Mouse (Mus musculus) ES-E14 (cell line): ENCODE results near the gene Cpvl. TPM values are rescaled to one million over a fixed set of nuclear protein-coding genes. Genes with fewer than 3 reads are reported as not detected.

Experiments
- DNase-seq: peaks from one replicate; pipeline ENCODE4 v3.0.0-alpha.2; 2013; ENCODE audit warnings: low read depth, low spot score
- H3K27ac ChIP-seq: 2 replicates; pipeline ENCODE4 v1.5.1; 2012; ENCODE audit warnings: low read depth, mild to moderate bottlenecking, low read length, moderate library complexity, mixed read lengths; ENCODE audit not compliant: poor library complexity, insufficient read depth, severe bottlenecking
- H3K36me3 ChIP-seq: 2 replicates; pipeline ENCODE4 v1.6.1; 2012; ENCODE audit warnings: mild to moderate bottlenecking, low read length, moderate library complexity, mixed read lengths; ENCODE audit not compliant: control insufficient read depth, poor library complexity, insufficient read depth, severe bottlenecking
- H3K4me1 ChIP-seq, 2 experiments: fragments of 150-350 bp in 1 of 2; sonication (generic) in 1 of 2; 2 replicates each; pipeline ENCODE4 v1.6.1; 2012; ENCODE audit warnings: low read length in 2 of 2, mild to moderate bottlenecking in 1 of 2, mixed read lengths in 1 of 2; ENCODE audit not compliant: control insufficient read depth in 2 of 2, insufficient read depth in 2 of 2, poor library complexity in 1 of 2
- H3K4me3 ChIP-seq, 2 experiments: fragments of 150-350 bp in 1 of 2; sonication (generic) in 1 of 2; 2 replicates each; pipeline ENCODE4 v1.5.1; 2012; ENCODE audit warnings: low read length in 2 of 2, low read depth in 1 of 2, mild to moderate bottlenecking in 1 of 2, mixed read lengths in 1 of 2; ENCODE audit not compliant: insufficient read depth in 1 of 2, poor library complexity in 1 of 2, severe bottlenecking in 1 of 2
- H3K9ac ChIP-seq: 2 replicates; pipeline ENCODE4 v1.6.1; 2012; ENCODE audit warnings: low read depth, mild to moderate bottlenecking, low read length, mixed read lengths; ENCODE audit not compliant: poor library complexity, insufficient read depth, severe bottlenecking
- H3K9me3 ChIP-seq: fragments of 150-350 bp; sonication (generic); 2 replicates; pipeline ENCODE4 v1.6.1; 2012; ENCODE audit warnings: low read depth, mild to moderate bottlenecking, low read length; ENCODE audit not compliant: control insufficient read depth, insufficient read depth
- CHD2 ChIP-seq: IDR thresholded peaks from 2 replicates; pipeline ENCODE4 v1.6.1; 2014; ENCODE audit warnings: mild to moderate bottlenecking, low read depth, low read length, inconsistent platforms
- HCFC1 ChIP-seq: IDR thresholded peaks from 2 replicates; pipeline ENCODE4 v1.6.1; 2012; ENCODE audit warnings: low read length, inconsistent platforms, borderline replicate concordance; ENCODE audit not compliant: insufficient read depth
- MAFK ChIP-seq: IDR thresholded peaks from 2 replicates; pipeline ENCODE4 v1.6.1; 2014; ENCODE audit warnings: mild to moderate bottlenecking, low read depth, low read length, inconsistent platforms; ENCODE audit not compliant: insufficient read depth
- ZC3H11A ChIP-seq: IDR thresholded peaks from 2 replicates; pipeline ENCODE4 v1.6.1; 2012; ENCODE audit warnings: low read depth, mild to moderate bottlenecking, inconsistent platforms, low read length, borderline replicate concordance
- ZNF384 ChIP-seq: IDR thresholded peaks from 2 replicates; pipeline ENCODE4 v1.6.1; 2012; ENCODE audit warnings: low read depth, low read length, inconsistent platforms
- in situ Hi-C, 2 experiments: fragments of 600-800 bp; cut with MboI; formaldehyde crosslinking; loops; one replicate each; pipeline ENCODE4 v1.15.1; 2025; ENCODE audit warnings: low sequenced_read_pairs in 2 of 2, inconsistent platforms in 1 of 2; ENCODE audit not compliant: unreplicated experiment in 2 of 2
- total RNA-seq: library from RNA; depleted of rRNA; stranded (reverse); fragments of 300-350 nt; gene quantifications from 2 replicates; pipeline ENCODE4 v1.2.3, GENCODE M21; 2012

Gene Cpvl
- total RNA-seq, 1 experiment, result 0.40 TPM

DNA sequence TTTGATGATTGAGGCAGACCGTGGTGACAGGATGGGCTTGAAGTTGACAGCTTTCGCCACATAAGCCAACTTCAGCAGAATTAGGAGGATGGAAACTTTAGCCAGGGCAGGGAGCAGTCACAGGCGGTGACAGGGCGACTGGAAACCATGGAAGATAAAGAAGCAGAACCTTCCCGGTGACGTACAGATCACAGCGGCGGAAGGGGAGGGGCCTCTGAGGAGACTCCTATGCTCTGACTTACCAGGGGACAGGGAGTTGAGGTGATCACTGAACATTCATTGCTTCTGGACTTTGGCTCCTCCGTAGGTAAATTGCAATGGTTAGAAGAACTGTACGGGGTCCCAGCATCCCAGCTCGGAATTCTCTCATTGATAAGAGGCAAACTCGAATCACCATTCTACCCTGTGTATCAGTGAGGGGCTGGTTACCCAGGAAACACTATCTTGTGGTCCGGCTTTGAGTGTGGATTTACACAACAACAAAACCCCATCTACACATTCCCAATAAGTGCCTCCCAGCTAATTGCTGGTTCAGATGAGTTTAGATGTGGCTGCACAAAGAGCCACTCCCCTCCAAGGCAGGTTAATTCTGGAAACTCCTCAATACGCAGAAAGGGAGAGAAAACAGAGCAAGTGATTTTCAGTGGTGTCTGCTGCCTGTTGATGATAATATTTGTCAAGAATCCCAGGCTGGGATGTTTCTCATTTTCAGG, 8.0 kb upstream of the Cpvl start:
- DNase-seq, result no peak
- Histone ChIP-seq H3K9me3 (no peaks in the 10 kb centered on the region), H3K36me3 (no peaks in the 10 kb centered on the region), H3K4me1 (0 out of 4 replicates have a peak, but pooled peaks cover 0 to 4% of the 10 kb centered on the region in 2 experiments), H3K9ac (no peak overlapping the region), H3K27ac (no peak overlapping the region), H3K4me3 (no peak overlapping the region)
- no peak for TF ChIP-seq ZC3H11A
- TF ChIP-seq MAFK, result no peak
- no peak for TF ChIP-seq CHD2
- TF ChIP-seq HCFC1, result no peak
- no peak for TF ChIP-seq ZNF384
- in situ Hi-C loops, result no loop called here

DNA sequence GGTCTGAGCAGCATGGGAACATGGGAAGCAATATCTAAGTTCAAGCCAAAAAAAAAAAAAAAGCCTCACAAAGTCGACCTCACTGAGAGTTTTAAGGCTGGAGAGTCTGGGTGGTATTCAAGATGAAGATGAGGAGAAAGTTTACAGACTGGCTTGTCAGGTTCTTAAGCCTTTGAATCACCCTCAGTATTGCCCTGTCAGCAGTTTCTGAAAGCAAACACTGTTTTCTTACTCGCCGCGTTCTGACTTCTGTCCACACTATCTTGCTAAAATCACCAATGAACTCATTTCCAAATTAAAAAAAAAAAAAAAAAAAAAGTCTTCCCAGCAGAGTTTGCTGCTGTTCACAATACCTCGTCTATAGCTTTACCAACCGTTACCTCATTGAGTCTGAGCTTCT, 5.3 kb upstream of the Cpvl start:
- DNase-seq, result no peak
- Histone ChIP-seq H3K27ac (no peak overlapping the region), H3K4me3 (no peak overlapping the region), H3K9ac (no peak overlapping the region), H3K4me1 (0 out of 4 replicates have a peak, but pooled peaks cover 0 to 4% of the 10 kb centered on the region in 2 experiments), H3K36me3 (no peaks in the 10 kb centered on the region), H3K9me3 (no peaks in the 10 kb centered on the region)
- TF ChIP-seq HCFC1 (no peak), CHD2 (no peak), ZNF384 (no peak), MAFK (peak; percentile 85), ZC3H11A (no peak)
- in situ Hi-C loops, result no loop called here

DNA sequence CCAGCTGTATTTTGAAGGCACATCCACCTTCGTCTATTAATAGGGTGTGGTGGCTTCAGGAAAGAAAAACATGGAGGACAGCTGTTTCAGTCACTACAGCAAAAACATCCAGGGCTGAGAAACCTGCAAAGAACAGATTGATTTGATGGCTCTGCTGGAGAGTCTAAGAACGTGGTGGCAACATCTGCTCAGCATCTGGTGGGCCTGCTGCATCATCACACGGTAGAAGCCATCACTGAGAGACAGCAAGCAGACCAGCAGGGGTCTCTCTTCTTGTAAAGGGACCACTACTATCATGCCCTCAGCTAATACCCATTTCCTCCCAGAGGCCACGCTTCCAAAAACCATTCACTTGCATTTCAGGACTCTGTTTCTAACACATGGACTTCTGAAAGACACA, 4.1 kb upstream of the Cpvl start:
- H3K27ac ChIP-seq, result no peak overlapping the region
- DNase-seq, result no peak
- no peak overlapping the region for H3K4me3 ChIP-seq
- no peaks in the 10 kb centered on the region for H3K36me3 ChIP-seq
- H3K9me3 ChIP-seq, result no peaks in the 10 kb centered on the region
- H3K4me1 ChIP-seq, result 0 out of 4 replicates have a peak, but pooled peaks cover 0 to 4% of the 10 kb centered on the region in 2 experiments
- TF ChIP-seq HCFC1, result no peak
- TF ChIP-seq MAFK, result no peak
- no peak for TF ChIP-seq ZNF384
- TF ChIP-seq CHD2, result no peak
- TF ChIP-seq ZC3H11A, result no peak
- H3K9ac ChIP-seq, result no peak overlapping the region
- in situ Hi-C loops, result no loop called here

- no peak for TF ChIP-seq ZNF384
- no peak for TF ChIP-seq ZC3H11A
- no peak for TF ChIP-seq HCFC1
- 0 out of 4 replicates have a peak, but pooled peaks cover 0 to 4% of the 10 kb centered on the region in 2 experiments for H3K4me1 ChIP-seq
- no peak overlapping the region for H3K4me3 ChIP-seq
- no peaks in the 10 kb centered on the region for H3K36me3 ChIP-seq
- no peak for DNase-seq
- H3K9me3 ChIP-seq, result no peaks in the 10 kb centered on the region
- no peak overlapping the region for H3K9ac ChIP-seq
- no peak overlapping the region for H3K27ac ChIP-seq
- in situ Hi-C loops, result no loop called here
These were observed 3.7 kb upstream of the Cpvl start for GRCm38 (mm10) chr6:53982047-53982600.
